Mouse (Mus musculus) hindbrain, embryonic 11.5 days (tissue): ENCODE results near the gene Pbxip1. TPM values are rescaled to one million over a fixed set of nuclear protein-coding genes. Genes with fewer than 3 reads are reported as not detected.

Source experiments
- ATAC-seq: fragments of 200-750 bp; cut with Nextera tagmentation; 2 replicates; pipeline ENCODE4 v1.8.0; 2017; ENCODE audit warnings: mild to moderate bottlenecking, moderate TSS enrichment, moderate library complexity; ENCODE audit not compliant: low FRiP score
- DNase-seq: peaks from one replicate; pipeline ENCODE4 v3.0.0-alpha.2; 2015; ENCODE audit warnings: low spot score
- H3K27ac ChIP-seq: fragments of 300-500 bp; sonication (generic); 2 replicates; pipeline ENCODE4 v1.5.1; 2014; ENCODE audit warnings: mild to moderate bottlenecking, low read depth, low read length
- H3K27me3 ChIP-seq: fragments of 300-500 bp; sonication (generic); 2 replicates; pipeline ENCODE4 v1.6.1; 2014; ENCODE audit warnings: mild to moderate bottlenecking, low read length, moderate library complexity, mixed read lengths; ENCODE audit not compliant: control insufficient read depth, insufficient read depth
- H3K36me3 ChIP-seq: fragments of 300-500 bp; sonication (generic); 2 replicates; pipeline ENCODE4 v1.6.1; 2014; ENCODE audit warnings: mild to moderate bottlenecking, low read length, moderate library complexity, mixed read lengths; ENCODE audit not compliant: control insufficient read depth, insufficient read depth
- H3K4me1 ChIP-seq: fragments of 300-500 bp; sonication (generic); replicated peaks from 2 replicates; pipeline ENCODE4 v1.6.1; 2014; ENCODE audit warnings: low read length, mixed read lengths; ENCODE audit not compliant: control insufficient read depth, insufficient read depth
- H3K4me2 ChIP-seq: fragments of 300-500 bp; sonication (generic); replicated peaks from 2 replicates; pipeline ENCODE4 v1.6.1; 2014; ENCODE audit warnings: mild to moderate bottlenecking, low read depth, low read length
- H3K4me3 ChIP-seq: fragments of 300-500 bp; sonication (generic); 2 replicates; pipeline ENCODE4 v1.5.1; 2014; ENCODE audit warnings: low read depth, low read length
- H3K9ac ChIP-seq: fragments of 300-500 bp; sonication (generic); 2 replicates; pipeline ENCODE4 v1.6.1; 2014; ENCODE audit warnings: low read depth, low read length
- H3K9me3 ChIP-seq: fragments of 300-500 bp; sonication (generic); 2 replicates; pipeline ENCODE4 v1.6.1; 2016; ENCODE audit warnings: low read length; ENCODE audit not compliant: control insufficient read depth
- WGBS: fragments of 180-500 bp; shearing (Covaris S2); extraction: QIAGEN DNeasy Blood & Tissue Kit; methylation state at CpG from one replicate; pipeline ENCODE4 v1.1.7; 2014; 5-methylcytosine and 5-hydroxymethylcytosine counted together
- polyA plus RNA-seq: library from polyadenylated mRNA; unstranded; fragments of >200 nt; fragmentation: Nextera tagmentation; extraction: Ambion mirVana; gene quantifications from 2 replicates; pipeline ENCODE4 v1.2.1, GENCODE M21; 2014

Pbxip1 gene
- polyA plus RNA-seq, 1 experiment from 2014 or later: 10.7 TPM

- H3K4me2 ChIP-seq: no peak overlapping the region
Measured at GRCm38 (mm10) chr3:89456726-89457665, 20.5 kb downstream of the Pbxip1 start.

GRCm38 (mm10) chr3:89458372-89458964, 22.0 kb downstream of the Pbxip1 start:
- Histone ChIP-seq H3K36me3 (no peaks in the 10 kb centered on the region), H3K4me3 (peak overlapping the region; percentile 72), H3K27me3 (no peaks in the 10 kb centered on the region), H3K27ac (no peak overlapping the region), H3K9me3 (no peaks in the 10 kb centered on the region), H3K4me2 (peak overlapping the region; percentile 68; the same call in 1 of the 2 replicates), H3K4me1 (0 out of 2 replicates have a peak, but pooled peaks cover 3% of the 10 kb centered on the region), H3K9ac (no peak overlapping the region)
- ATAC-seq (peak; percentile 59), DNase-seq (no peak)
- WGBS: 49% methylated on average over 13 of the region's 13 CpGs

More at GRCm38 (mm10) chr3:89456726-89457665, 20.5 kb downstream of the Pbxip1 start:
- Histone ChIP-seq H3K9me3 (no peaks in the 10 kb centered on the region), H3K27ac (no peak overlapping the region), H3K4me1 (0 out of 2 replicates have a peak, but pooled peaks cover 3% of the 10 kb centered on the region), H3K9ac (no peak overlapping the region), H3K4me3 (no peak overlapping the region), H3K36me3 (no peaks in the 10 kb centered on the region), H3K27me3 (no peaks in the 10 kb centered on the region)
- 32% methylated on average over 10 of the region's 10 CpGs for WGBS
- DNase-seq: peak; percentile 89
- peak; percentile 43; the same call in 1 of the 2 replicates for ATAC-seq

GRCm38 (mm10) chr3:89458965-89459807, 22.7 kb downstream of the Pbxip1 start:
- peak overlapping the region; percentile 78 for H3K27ac ChIP-seq
- WGBS: 3% methylated on average over 33 of the region's 36 CpGs
- H3K4me3 ChIP-seq: peak overlapping the region; percentile 72
- H3K9me3 ChIP-seq: no peaks in the 10 kb centered on the region
- peak overlapping the region; percentile 68 for H3K4me2 ChIP-seq
- H3K9ac ChIP-seq: peak overlapping the region; percentile 86
- peak; percentile 90 for ATAC-seq
- H3K27me3 ChIP-seq: no peaks in the 10 kb centered on the region
- no peaks in the 10 kb centered on the region for H3K36me3 ChIP-seq
- 0 out of 2 replicates have a peak, but pooled peaks cover 3% of the 10 kb centered on the region for H3K4me1 ChIP-seq
- peak; percentile 94 for DNase-seq

GRCm38 (mm10) chr3:89468268-89468667, 31.8 kb downstream of the Pbxip1 start:
- Histone ChIP-seq H3K36me3 (no peaks in the 10 kb centered on the region), H3K4me2 (no peak overlapping the region), H3K4me1 (no peaks in the 10 kb centered on the region), H3K9me3 (no peaks in the 10 kb centered on the region), H3K4me3 (no peak overlapping the region), H3K27me3 (no peaks in the 10 kb centered on the region), H3K27ac (no peak overlapping the region), H3K9ac (no peak overlapping the region)
- whole genome bisulfite sequencing: 41% methylated on average over 4 of the region's 4 CpGs
- ATAC-seq (no peak), DNase-seq (no peak)

- no peak for ATAC-seq
- H3K4me1 ChIP-seq: no peaks in the 10 kb centered on the region
- H3K9me3 ChIP-seq: no peaks in the 10 kb centered on the region
- no peak for DNase-seq
- no peak overlapping the region for H3K4me3 ChIP-seq
- H3K36me3 ChIP-seq: no peaks in the 10 kb centered on the region
- 83% methylated on average over 7 of the region's 7 CpGs for WGBS
- no peaks in the 10 kb centered on the region for H3K27me3 ChIP-seq
- no peak overlapping the region for H3K4me2 ChIP-seq
- no peak overlapping the region for H3K27ac ChIP-seq
- no peak overlapping the region for H3K9ac ChIP-seq
Measured at GRCm38 (mm10) chr3:89472280-89472679, 35.8 kb downstream of the Pbxip1 start.

- H3K4me2 ChIP-seq: no peak overlapping the region
- H3K27me3 ChIP-seq: no peaks in the 10 kb centered on the region
- H3K36me3 ChIP-seq: no peaks in the 10 kb centered on the region
- H3K4me3 ChIP-seq: no peak overlapping the region
- H3K4me1 ChIP-seq: no peaks in the 10 kb centered on the region
- ATAC-seq (no peak), DNase-seq (no peak)
- no peak overlapping the region for H3K27ac ChIP-seq
- H3K9me3 ChIP-seq: no peaks in the 10 kb centered on the region
- 79% methylated on average over 6 of the region's 6 CpGs for WGBS
- H3K9ac ChIP-seq: no peak overlapping the region
Measured at GRCm38 (mm10) chr3:89473838-89474237, 37.3 kb downstream of the Pbxip1 start.

GRCm38 (mm10) chr3:89479055-89479454, 42.5 kb downstream of the Pbxip1 start:
- Histone ChIP-seq H3K27me3 (no peaks in the 10 kb centered on the region), H3K4me1 (no peaks in the 10 kb centered on the region), H3K4me3 (no peak overlapping the region), H3K27ac (no peak overlapping the region), H3K4me2 (no peak overlapping the region), H3K36me3 (no peaks in the 10 kb centered on the region), H3K9me3 (no peaks in the 10 kb centered on the region), H3K9ac (no peak overlapping the region)
- DNase-seq: no peak
- WGBS: 76% methylated on average over 6 of the region's 6 CpGs
- no peak for ATAC-seq

GRCm38 (mm10) chr3:89481488-89481887, 45.0 kb downstream of the Pbxip1 start:
- H3K9me3 ChIP-seq: no peaks in the 10 kb centered on the region
- no peak overlapping the region for H3K4me2 ChIP-seq
- DNase-seq (peak; percentile 30), ATAC-seq (no peak)
- H3K36me3 ChIP-seq: no peaks in the 10 kb centered on the region
- WGBS: 30% methylated on average over 2 of the region's 2 CpGs
- H3K27me3 ChIP-seq: no peaks in the 10 kb centered on the region
- no peak overlapping the region for H3K27ac ChIP-seq
- H3K4me3 ChIP-seq: no peak overlapping the region
- H3K9ac ChIP-seq: no peak overlapping the region
- H3K4me1 ChIP-seq: no peaks in the 10 kb centered on the region
